Mouse (Mus musculus): ENCODE data around the gene Wwc1.
A peak's percentile ranks its signal among the peaks of the same experiment; 100 is the strongest.

Wwc1 gene

DNA sequence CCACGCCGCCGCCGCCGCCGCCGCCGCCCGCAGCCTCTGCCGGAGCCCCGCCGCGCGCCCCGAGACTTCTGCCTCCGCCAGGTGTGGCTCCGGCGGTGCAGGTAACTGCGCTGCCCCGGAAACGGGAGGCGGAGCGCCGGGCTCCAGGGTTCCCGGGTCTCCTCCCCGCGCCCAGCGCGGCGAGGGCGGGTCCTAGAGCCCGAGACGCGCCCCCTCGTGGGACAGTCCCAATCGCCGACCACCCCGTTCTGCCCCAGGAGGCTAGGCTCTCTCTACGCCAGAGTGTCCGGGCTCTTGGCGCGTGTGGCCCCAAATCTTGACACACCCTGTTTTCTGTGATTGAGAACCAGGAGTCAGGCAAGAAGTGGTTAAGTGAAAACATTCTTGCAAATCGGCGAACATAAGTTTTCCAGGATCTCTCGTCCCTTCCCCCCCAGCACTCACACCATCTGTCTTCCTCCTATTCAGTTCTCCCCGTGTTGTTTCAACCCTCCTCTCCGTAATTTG lies at the start of gene Wwc1:
TSS of gene Wwc1 (minus strand) at position 117 of the 507 bp plus-strand sequence.
- peak; percentile 68 for DNase-seq (ENCODE audit: low read depth, low spot score)

GRCm38 (mm10) chr11:36020009-36020408 lies 39.7 kb upstream of the Wwc1 start:
- DNase-seq (ENCODE audit: low read depth, low spot score), result no peak

DNA sequence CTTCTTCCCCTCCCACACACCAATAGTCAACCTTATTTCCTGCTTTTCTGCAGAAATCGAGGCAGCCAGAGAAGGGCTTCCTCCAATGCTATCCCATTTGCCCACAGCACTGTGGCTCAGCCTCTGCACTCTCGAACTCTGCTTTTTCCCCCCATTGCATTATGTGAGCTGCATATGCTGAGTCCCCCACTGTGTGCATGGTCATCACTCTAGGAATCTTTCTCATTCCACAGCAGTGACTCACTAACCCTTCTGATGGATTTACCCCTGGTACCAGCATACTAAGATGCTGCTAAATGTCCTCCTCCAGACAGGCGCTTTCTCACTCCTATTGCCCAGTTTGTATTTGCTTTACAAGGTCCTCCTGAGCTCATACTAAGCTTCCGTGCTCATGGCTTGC lies 32.9 kb upstream of the Wwc1 start:
- no peak for DNase-seq (ENCODE audit: low read depth, low spot score)

- peak; percentile 62 for DNase-seq (ENCODE audit: low read depth, low spot score)
Observed at GRCm38 (mm10) chr11:36009281-36010208, 29.2 kb upstream of the Wwc1 start.

- no peak for DNase-seq (ENCODE audit: low read depth, low spot score)
Observed at GRCm38 (mm10) chr11:36002900-36003299, 22.6 kb upstream of the Wwc1 start.

DNA sequence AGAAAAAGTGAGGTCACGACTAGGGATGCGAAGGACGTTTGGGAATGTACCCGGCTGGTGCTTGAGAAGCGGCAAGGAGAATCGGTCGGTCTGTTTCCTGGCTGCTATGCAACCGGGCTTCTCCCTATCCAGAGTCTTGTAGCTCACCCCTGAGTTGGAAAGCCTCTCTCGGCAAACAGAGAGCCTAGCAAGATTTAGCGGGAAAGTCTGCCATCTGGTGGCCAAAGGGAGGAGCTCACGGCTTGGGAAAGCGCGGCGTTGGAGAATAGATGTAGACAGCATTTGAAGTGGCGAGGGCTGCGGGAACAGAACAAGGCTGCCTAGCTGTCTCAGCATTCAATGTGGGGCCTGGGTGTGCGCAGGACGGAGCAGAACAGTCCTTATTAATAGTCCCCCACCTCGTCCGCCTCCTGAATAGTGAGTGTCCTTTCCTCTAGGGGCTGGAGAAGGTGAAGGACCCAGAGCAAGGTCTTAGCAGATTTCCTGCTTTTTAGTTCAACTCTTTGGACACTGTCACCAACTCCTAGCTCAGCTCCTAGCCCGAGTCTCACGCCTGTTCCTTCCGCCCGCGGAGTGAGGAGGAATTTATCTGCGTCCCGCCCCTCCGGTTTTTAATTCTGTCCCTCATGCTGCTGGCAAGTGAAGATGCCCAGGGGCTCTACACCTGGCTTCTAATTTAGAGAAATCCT lies 21.1 kb upstream of the Wwc1 start:
- DNase-seq (ENCODE audit: low read depth, low spot score), result peak; percentile 94

GRCm38 (mm10) chr11:36000585-36001281 lies 20.4 kb upstream of the Wwc1 start:
- DNase-seq (ENCODE audit: low read depth, low spot score), result peak; percentile 50

DNA sequence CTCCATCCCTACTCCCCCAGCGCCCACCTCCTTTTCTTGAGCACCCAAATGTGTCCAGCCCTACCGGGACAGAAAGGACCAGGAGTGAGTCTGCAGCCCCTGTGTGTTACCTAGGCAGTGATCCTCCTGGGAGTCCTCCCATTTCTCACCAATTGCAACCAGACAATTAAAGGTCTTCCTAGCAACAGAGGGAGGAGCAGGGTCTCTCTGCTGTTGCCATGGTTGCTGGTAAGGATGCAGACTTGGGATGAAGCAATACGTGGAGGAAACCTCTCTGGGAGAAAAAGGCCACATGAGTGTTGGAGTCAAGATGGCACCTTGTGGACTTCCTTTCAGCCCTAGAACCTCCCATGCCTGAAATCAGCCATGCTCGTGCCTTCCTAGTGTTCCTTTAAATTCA lies 19.7 kb upstream of the Wwc1 start:
- DNase-seq (ENCODE audit: low read depth, low spot score), result peak; percentile 43

DNA sequence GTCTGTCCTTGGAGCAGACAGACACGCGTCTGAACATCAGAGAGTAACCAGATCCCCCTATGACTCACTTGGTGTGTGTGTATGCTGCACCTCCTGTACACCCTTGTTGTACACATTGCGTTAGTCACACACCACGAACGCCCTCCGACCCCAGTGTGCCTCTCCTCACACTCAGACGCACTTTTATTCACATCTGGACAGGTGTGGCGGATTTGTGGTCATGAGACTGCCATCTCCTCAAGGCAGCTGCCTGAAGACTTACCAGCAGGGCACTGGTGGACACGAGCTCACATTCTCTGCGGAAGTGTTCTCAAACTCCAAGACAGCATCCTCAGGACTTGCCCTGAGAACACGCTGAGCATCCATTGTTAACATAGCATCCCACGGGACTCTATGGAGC lies 17.7 kb upstream of the Wwc1 start:
- no peak for DNase-seq (ENCODE audit: low read depth, low spot score)

DNA sequence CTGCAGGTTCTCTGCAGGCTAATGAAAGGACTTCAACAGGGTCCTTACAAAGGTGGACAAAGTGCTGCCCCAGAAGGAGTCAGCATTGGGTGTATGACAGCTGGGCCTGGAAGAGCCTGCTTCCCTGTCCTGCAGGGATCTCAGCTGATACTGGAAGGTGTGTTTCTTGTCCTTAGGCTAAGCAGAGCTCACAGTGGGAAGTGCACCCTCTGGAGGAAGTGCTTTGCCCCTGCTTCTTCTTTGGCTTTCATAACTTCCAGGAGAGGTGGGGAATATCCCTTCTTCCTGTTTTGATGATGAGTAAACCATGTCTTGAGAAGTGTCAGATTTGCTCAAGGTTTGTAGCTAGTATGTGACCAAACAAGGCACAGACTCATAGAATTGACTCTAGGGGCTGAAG lies 15.0 kb upstream of the Wwc1 start:
- DNase-seq (ENCODE audit: low read depth, low spot score), result no peak

DNA sequence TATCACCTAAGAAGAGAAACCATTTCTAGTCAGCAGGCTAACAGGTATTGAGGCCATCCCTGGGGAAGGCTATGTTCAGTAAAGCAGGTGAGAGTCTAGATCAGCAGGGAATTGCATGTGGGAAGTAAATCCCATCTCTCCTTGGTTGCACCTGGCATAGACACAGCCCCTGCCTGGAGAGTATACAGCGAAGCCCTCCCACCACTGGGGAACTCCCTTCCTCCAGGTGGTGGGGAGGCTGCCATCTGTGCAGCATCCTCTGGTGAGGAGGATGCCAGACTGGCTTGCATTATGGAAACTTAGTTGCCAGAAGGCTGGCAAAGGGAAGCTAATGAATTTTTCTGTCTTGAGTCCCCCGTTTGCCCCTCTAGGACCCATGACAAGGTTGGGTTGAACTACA lies 11.5 kb upstream of the Wwc1 start:
- no peak for DNase-seq (ENCODE audit: low read depth, low spot score)

DNA sequence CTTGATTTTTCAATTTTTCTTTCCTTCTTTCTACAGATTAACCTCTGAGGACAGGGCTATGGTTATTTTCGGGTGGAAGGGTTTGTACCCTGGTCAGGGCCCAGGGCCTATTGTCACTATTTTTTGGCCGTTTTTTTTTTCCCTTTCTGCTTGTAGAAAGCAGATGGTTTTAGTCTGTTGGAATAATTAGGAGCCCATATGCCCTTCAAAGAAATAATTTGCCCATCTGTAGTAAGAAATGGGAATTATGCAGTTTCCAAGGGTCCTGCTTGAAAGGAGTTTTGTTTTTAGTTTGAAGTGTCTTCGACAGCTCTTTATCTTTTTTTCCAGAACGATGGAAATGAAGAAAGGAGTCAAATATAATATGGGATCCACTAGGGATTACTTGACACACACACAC lies 9.6 kb upstream of the Wwc1 start:
- DNase-seq (ENCODE audit: low read depth, low spot score), result no peak

- peak; percentile 76 for DNase-seq (ENCODE audit: low read depth, low spot score)
Observed at GRCm38 (mm10) chr11:35985841-35986393, 5.6 kb upstream of the Wwc1 start.

DNA sequence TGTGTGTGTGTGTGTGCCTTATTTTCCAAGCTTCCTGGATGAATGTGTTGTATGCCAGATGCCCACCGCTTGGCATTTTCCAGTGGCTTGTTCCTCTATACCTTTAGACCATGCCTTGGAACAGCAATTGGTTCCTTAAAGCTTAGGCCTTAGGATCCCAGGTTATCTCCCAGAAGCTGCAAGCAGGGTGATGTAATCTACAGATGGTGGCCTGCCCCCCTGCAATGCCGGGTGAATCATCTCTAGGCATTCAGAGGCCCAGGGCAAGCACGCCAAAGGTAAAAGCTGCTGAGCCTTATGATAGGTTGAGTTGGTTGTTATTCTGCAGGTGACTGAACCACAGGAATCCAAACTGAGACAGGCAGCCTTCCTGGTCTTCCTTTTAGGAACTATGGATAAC lies 2.4 kb upstream of the Wwc1 start:
- DNase-seq (ENCODE audit: low read depth, low spot score), result no peak

DNA sequence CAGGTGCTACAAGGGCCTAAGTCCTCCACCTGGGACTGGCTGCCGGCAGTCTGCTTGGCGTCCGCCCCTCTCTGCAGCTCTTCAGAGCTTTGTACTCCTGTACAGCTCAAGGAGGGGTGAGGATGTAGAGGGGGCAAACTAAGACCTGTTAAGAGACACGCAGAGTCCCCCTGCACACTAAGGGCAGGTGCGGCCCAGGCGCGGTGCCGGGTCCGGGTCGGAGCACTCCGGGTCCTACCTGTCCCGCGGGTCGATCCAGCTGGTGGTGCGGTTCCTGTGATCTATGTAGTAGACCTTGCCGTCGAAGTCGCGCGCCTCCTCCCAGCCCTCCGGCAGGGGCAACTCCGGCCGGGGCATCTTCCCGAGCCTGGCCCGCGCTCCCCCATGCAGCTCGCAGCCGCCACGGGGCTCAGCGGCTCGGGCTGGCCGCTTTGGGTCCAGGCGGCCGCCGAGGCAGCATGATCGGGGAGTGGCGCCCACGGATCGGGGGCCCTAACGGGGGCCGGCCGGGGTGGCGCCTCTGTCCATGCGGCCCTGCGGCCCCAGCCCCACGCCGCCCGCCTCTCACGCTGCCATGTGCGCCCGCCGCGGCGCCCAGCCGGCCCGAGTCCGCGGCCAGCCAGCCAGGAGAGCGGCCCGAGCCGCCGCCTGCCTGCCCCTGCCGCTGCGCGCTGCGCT lies 455 bp downstream of the Wwc1 start:
- DNase-seq (ENCODE audit: low read depth, low spot score), result no peak

DNA sequence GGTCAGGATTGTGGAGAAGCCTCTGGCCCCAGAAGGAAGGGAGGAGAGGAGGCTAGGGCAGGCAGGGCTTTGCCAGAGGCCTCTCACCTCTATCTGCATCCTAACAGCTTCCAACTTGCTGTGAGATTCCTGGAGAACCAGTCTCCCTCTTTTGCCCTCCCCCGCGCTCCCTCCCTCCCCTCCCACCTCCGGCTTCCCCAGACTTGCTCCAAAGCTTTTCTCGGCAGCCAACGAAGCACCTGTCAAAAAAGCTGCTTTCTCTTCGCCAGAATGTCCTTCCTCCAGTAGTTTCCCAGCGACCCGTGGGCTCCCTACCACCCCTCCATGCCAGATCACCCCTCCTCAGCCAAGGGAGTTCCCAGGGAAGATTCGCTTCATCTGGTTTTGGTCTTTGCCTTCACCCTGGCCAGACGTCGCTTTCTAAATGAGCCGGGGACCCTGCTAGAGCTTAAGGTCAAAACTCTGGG lies 1.0 kb downstream of the Wwc1 start:
- DNase-seq (ENCODE audit: low read depth, low spot score), result no peak

- DNase-seq (ENCODE audit: low read depth, low spot score), result no peak
Observed at GRCm38 (mm10) chr11:35977796-35978195, 2.5 kb downstream of the Wwc1 start.

DNA sequence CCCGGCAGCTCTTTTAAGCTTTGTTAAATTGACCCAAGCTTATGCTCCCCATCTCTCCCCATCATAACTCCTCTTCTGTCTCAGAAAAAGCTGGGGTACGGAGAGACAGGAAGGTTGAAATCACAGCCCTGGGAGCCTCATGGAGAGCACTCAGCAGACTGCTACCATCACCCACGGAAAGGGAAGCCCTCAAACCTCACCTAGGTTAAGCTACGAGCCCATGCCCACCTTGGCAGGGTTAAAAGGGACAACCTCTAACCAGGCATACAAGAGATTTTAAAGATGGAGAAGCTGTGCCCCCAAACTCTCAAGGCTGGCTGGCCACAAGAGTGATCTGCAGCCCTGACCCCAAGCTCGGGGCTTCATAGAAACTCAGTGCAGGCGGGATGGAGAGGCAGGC lies 3.2 kb downstream of the Wwc1 start:
- no peak for DNase-seq (ENCODE audit: low read depth, low spot score)

DNA sequence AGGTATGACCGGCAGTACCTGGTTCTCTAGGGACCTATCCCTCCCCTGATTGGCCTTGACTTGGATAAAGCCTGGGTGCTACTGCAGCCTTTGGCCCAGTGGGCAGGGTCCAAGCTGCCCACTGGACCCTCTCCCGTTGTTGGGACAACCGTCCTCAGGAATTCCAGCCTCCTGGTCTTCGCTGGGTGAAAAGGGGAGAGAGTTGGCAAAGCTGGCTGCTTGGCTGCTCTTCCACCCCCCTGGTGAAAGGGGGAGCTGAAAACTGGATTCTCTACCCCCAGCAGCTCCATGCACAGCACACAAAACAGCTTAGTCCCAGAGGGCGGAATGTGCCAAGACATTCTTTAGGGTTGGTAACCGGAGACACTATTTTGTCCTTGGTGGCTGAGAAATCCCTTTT lies 3.8 kb downstream of the Wwc1 start:
- DNase-seq (ENCODE audit: low read depth, low spot score), result peak; percentile 32

DNA sequence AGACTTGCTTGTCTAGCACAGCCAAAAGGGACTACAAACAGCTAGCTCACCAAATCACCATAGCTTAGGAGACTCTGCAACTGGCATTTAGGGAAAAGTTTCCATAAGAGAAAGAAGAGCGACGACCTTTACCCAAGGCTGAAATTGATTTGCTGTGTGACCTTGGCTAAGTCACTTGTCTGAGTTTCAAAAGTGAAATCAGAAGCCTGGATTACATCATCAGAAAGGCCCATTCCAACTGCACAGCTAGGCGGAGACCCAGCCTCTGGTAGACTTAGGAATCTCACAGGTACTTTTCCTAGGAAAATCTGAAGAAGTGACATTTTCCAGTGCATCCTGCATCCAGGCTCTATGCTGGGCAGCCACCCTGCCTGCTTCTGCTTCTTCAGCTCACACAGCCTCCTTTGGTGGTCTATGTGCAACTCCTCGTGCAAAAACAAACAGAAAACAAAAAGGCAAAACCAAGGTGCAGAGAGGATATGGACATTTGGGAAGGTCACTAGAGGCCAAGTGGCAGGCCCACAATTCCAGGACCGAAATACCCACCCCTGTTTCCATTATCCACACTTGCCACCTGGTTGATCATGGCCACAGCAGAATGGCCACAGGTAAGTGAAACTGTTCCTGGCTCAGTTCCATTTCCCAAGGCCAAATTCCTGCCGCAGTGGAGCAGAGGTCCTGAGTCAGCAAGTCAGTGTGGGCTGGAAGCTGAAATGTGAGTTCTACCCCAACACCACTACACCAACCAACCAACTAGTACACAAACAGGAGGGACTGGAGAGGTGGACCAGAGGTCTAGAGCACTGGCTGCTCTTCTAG lies 5.5 kb downstream of the Wwc1 start:
- DNase-seq (ENCODE audit: low read depth, low spot score), result no peak
